Mouse (Mus musculus) skeletal muscle tissue, adult 2 months (tissue): ENCODE results near the gene Agpat2.

Experiments used
- DNase-seq: peaks from one replicate; pipeline ENCODE4 v3.0.0-alpha.2; 2012; ENCODE audit warnings: low read depth, low spot score

Agpat2 gene

GRCm38 (mm10) chr2:26603720-26604671 is at the start of gene Agpat2:
Agpat2 (minus strand) TSS chr2:26604417.
- DNase-seq = peak; percentile 54

GRCm38 (mm10) chr2:26646643-26647293 is 42.6 kb upstream of the Agpat2 start:
- DNase-seq = peak; percentile 88

- no peak for DNase-seq
These were observed 39.7 kb upstream of the Agpat2 start for GRCm38 (mm10) chr2:26643942-26644341.

DNA sequence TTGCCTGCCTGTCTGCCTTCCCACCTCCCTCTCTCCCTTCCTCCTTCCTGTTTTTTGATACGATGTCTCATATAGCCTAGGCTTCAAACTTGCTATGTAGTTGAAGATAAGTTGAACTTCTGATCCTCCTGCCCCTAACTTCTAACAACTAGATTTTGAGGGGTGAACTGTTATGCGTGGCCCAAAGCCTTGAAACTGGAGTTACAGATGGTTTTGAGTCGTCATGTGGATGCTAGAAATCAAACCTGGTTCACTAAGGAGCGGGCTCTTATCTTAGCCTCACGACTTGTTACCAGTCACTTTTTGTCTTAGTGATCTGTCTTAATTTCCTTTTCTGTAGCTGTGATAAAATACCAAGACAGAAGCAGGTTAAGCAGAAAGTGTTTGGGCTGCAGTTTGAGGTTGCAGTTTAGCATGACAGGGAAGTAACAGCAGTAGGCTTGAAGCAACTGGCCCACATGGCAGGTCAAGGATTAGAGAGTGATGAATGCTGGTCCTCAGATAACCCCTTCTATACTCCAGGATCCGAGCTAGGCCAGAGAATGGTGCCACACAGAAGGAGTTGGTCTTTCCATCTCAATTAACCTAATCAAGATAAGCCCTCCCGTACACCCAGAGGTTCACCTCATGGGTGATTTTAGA is 36.9 kb upstream of the Agpat2 start:
- no peak for DNase-seq

DNA sequence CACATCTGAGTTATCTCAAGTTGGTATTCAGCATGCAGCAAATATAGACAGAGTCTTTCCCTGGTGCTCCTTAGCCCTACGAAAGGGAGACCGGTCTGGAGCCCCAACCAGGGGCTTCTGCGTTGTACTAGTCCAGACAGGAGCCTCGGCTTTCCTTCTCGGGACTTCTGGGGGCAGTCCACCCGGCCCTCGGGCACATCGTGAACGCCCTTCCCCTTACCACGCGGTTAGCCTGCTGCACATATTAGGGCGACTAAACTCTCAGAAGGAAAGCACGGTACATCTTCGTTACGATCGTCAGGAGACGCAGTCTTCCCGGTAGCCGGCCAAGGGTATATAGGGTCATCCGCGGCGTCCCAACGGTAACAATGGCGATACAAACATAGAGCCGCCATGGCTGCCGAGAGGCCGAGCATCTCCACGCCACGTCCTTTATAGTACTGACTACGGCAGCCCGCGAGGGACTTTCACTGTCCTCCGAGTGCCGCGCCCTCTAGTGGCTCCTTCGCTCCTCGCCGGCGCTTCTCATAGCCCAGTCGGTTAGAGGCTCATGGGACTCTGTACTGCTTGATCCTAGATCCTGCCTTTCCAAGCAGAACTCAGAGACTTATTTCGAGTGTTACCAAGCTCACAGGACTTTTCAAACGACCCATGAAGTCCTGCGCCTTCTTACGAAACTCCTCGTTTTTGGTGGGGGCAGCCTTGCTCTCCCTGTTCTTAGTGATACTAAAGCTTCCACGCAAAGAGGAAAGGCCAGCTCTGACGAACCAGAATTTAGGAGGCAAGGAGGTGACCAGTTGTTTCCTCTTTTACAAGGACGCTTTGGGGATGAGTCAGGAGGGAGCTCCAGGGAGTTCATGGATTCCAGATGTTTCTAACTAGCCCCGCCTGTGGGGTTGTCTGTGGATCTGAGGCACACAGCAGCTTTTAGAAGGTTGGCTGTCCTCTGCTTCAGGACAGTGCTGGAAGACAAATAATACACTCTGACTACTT is 35.9 kb upstream of the Agpat2 start:
- peak; percentile 92 for DNase-seq

GRCm38 (mm10) chr2:26639083-26639482 is 34.9 kb upstream of the Agpat2 start:
- no peak for DNase-seq

GRCm38 (mm10) chr2:26638572-26638971 is 34.4 kb upstream of the Agpat2 start:
- no peak for DNase-seq

DNA sequence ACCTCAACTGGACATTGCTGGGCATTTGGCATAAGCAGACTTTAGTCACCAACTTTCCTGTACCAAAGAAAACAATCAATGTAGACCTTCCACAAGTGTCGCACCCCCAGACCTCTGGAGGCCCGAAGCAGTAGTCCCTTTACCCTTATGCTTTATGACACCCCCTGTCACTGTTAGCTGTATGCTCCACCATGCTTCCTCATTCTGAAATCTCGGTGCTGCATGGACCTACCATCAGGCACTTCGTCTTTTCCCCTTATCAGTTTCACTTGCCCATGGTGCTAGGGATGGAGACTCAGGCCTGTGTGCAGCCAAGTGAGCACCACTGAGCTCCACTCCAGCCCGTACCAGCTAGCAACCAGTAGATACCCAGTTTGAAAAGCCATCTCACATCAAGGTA is 33.8 kb upstream of the Agpat2 start:
- DNase-seq = no peak

- DNase-seq = no peak
These were observed 33.2 kb upstream of the Agpat2 start for GRCm38 (mm10) chr2:26637316-26637932.

DNA sequence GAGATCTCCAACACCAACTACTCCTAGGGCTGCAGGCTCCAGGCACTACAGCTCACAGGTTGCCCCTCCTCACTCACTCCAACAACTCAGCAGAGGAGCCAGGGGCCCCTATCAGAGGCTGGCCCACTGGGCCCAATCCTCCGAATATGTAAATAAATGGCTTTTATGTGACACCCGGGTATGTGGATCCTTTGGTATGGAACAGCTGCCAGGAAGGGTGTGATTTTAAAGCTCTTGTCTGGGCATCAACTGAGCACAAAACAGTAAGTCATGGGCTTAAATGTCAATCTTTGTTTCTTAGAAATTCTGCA is 32.1 kb upstream of the Agpat2 start:
- no peak for DNase-seq

GRCm38 (mm10) chr2:26635489-26636324 is 31.5 kb upstream of the Agpat2 start:
- no peak for DNase-seq

DNA sequence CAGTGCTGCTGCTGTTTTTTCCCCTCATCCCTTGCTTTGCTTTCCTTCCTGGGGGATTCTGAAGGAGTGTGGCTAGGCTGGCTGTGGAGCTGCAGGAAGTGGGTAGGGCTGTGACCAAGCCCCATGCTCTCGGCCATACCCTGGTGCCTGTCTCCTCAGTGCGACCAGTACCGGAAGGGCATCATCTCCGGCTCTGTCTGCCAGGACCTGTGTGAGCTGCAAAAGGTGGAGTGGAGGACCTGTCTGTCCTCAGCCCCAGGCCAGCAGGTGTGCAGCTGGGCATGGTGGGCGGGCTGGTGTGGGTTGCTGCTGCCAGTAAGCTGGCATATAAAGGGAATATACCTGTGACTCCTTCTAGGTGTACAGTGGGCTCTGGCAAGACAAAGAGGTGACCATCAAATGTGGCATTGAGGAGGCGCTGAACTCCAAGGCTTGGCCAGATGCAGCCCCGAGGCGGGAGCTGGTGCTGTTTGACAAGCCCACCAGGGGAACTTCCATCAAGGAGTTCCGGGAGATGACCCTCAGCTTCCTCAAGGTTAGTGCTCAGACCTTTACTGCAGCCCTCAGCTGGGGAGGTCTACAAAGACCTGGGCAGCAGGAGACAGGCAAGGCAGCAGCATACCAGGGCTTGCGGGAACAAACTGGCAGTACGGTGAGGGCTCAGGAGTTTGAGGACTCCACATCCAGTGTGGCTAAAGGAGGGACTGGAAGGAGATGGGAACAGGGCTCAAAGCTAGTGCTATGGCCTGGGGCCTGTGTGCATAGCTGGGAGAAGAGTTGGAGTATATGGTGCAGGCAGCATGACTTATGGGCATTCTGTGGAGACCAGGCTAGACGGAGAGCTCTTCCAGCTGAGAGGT is 30.6 kb upstream of the Agpat2 start:
- DNase-seq = no peak

GRCm38 (mm10) chr2:26633953-26634530 is 29.8 kb upstream of the Agpat2 start:
- DNase-seq = no peak

GRCm38 (mm10) chr2:26632541-26633395 is 28.6 kb upstream of the Agpat2 start:
- no peak for DNase-seq

DNA sequence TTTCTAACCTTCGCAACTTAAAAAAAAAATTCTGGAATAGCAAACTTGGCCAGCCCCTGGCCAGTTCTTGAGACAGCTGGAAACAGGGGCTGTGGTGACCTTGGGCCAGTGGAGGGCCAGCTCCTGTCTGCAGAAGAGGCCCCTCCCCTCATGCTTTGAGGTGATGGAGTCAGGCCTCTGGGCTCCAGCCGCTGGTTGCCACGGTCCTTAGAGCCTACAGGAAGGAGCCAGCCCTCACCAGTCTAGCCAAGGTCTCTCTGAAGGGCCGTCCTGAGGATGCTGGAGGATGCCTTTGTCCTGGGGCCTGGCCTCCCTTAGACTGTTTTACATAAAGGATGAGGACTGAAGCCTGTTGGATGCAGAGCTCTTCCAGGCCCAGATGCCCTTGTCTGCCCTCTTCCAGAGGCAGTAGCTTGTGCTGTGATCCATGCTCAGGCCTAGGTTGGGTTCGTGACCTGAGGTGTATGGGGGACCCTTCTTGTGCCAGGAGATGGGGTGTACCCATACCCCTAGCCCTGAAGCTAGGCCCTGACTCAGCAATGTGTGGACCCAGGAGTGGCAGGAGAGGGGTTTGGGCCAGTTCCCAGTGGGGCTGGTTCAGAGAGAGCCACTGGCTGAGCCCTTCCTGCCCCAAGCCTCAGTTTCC is 24.7 kb upstream of the Agpat2 start:
- no peak for DNase-seq

GRCm38 (mm10) chr2:26627921-26628739 is 23.9 kb upstream of the Agpat2 start, which contains the start of gene Fam69b:
Fam69b (plus strand) TSS chr2:26628457.
- no peak for DNase-seq
